Mouse (Mus musculus) heart, postnatal 0 days (tissue): ENCODE measurements around the gene Trat1. TPM values are rescaled to one million over a fixed set of nuclear protein-coding genes. Genes with fewer than 3 reads are reported as not detected.

ENCODE experiments used
- ATAC-seq: fragments of 200-750 bp; cut with Nextera tagmentation; 2 replicates; pipeline ENCODE4 v1.8.0; 2017; ENCODE audit warnings: low read depth, moderate number of reproducible peaks, moderate library complexity; ENCODE audit not compliant: insufficient read depth
- DNase-seq: peaks from one replicate; pipeline ENCODE4 v3.0.0-alpha.2; 2016; ENCODE audit warnings: low spot score
- H3K27ac ChIP-seq: fragments of 300-500 bp; sonication (generic); 2 replicates; pipeline ENCODE4 v1.5.1; 2014; ENCODE audit warnings: low read depth, mild to moderate bottlenecking
- H3K27me3 ChIP-seq: fragments of 300-500 bp; sonication (generic); 2 replicates; pipeline ENCODE4 v1.6.1; 2014; ENCODE audit warnings: low read length, mixed read lengths; ENCODE audit not compliant: control insufficient read depth, insufficient read depth
- H3K36me3 ChIP-seq: fragments of 300-500 bp; sonication (generic); replicated peaks from 2 replicates; pipeline ENCODE4 v1.6.1; 2014; ENCODE audit warnings: low read length, mixed read lengths; ENCODE audit not compliant: control insufficient read depth, insufficient read depth
- H3K4me1 ChIP-seq: fragments of 300-500 bp; sonication (generic); 2 replicates; pipeline ENCODE4 v1.6.1; 2014; ENCODE audit warnings: antibody characterized with exemption; ENCODE audit not compliant: control insufficient read depth, insufficient read depth
- H3K4me2 ChIP-seq: fragments of 300-500 bp; sonication (generic); 2 replicates; pipeline ENCODE4 v1.6.1; 2014; ENCODE audit warnings: low read depth, mild to moderate bottlenecking, low read length, moderate library complexity
- H3K4me3 ChIP-seq: fragments of 300-500 bp; sonication (generic); 2 replicates; pipeline ENCODE4 v1.5.1; 2014; ENCODE audit warnings: low read depth, low read length
- H3K9ac ChIP-seq: fragments of 300-500 bp; sonication (generic); replicated peaks from 2 replicates; pipeline ENCODE4 v1.6.1; 2014; ENCODE audit warnings: low read depth, low read length, mixed read lengths
- H3K9me3 ChIP-seq: fragments of 300-500 bp; sonication (generic); replicated peaks from 2 replicates; pipeline ENCODE4 v1.6.1; 2016; ENCODE audit warnings: low read length; ENCODE audit not compliant: control insufficient read depth
- CTCF ChIP-seq: IDR thresholded peaks from 2 replicates; pipeline ENCODE4 v1.5.1; 2016; ENCODE audit warnings: antibody characterized with exemption, control low read depth, low read depth
- EP300 ChIP-seq: IDR thresholded peaks from 2 replicates; pipeline ENCODE4 v1.6.1; 2016; ENCODE audit warnings: antibody characterized with exemption, low read depth
- WGBS: fragments of 180-500 bp; shearing (Covaris S2); extraction: QIAGEN DNeasy Blood & Tissue Kit; methylation state at CpG from one replicate; pipeline ENCODE4 v1.1.7; 2014; 5-methylcytosine and 5-hydroxymethylcytosine counted together
- polyA plus RNA-seq: library from polyadenylated mRNA; unstranded; fragments of >200 nt; fragmentation: Nextera tagmentation; extraction: Ambion mirVana; gene quantifications from 2 replicates; pipeline ENCODE4 v1.2.1, GENCODE M21; 2015
- total RNA-seq: library from RNA; depleted of rRNA; stranded (reverse); fragments of >200 nt; gene quantifications from 2 replicates; pipeline ENCODE4 v1.2.3, GENCODE M21; 2014; ENCODE audit warnings: low replicate concordance; rRNA removed

Trat1 gene
- total and polyA plus RNA-seq, 2 experiments from 2014 or later = not detected

DNA sequence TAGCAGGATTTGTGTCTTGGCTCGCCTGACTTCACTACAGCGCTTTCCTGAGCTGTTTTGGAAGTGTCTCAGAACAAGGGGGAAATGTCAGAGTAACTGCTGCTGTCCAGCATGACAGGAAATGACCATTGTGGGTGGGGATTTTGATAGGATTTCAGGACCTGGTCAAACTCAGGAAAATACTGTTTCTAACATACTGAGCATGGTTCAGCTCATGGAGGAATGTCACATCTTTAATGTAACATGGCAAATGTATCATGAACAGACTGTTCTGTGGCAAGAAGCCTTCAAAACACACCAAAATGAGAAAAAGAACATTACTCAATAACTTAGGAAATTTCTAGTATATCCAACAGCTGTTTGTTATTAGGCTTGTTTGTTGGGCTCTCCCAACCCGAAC is 52.1 kb downstream of the Trat1 start:
- no peak overlapping the region for H3K4me3 ChIP-seq
- no peak for DNase-seq
- no peak overlapping the region for H3K4me2 ChIP-seq
- TF ChIP-seq EP300 (no peak), CTCF (no peak)
- WGBS = 55% methylated on average over 3 of the region's 3 CpGs
- peaks cover 4% of the 10 kb centered on the region; the same call in 1 of the 2 replicates for H3K4me1 ChIP-seq
- no peak overlapping the region for H3K27ac ChIP-seq
- no peak for ATAC-seq
- H3K36me3 ChIP-seq = no peaks in the 10 kb centered on the region
- no peaks in the 10 kb centered on the region for H3K9me3 ChIP-seq
- H3K27me3 ChIP-seq = no peaks in the 10 kb centered on the region
- no peak overlapping the region for H3K9ac ChIP-seq

DNA sequence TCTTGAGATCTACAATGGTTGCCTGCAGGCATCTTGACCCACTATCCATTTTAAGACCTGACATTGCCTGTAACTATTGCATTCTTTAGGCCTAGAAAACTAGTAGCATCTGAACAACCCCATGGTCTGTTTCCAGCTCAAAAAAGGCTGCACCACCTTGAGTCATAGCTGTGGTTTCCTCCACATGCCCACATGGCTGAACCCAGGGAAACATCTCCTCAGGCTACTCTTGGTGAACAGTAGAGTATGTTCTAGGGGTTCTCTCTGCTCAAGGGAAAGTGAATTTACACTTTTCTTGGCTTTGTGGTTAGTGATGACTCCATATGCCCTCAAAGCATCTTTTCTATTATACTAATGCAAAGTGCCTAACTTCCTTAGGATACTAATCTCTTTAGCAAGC is 55.5 kb downstream of the Trat1 start:
- H3K9me3 ChIP-seq = no peaks in the 10 kb centered on the region
- no peaks in the 10 kb centered on the region for H3K27me3 ChIP-seq
- TF ChIP-seq CTCF (no peak), EP300 (no peak)
- H3K4me3 ChIP-seq = no peak overlapping the region
- ATAC-seq (no peak), DNase-seq (no peak)
- no peaks in the 10 kb centered on the region for H3K36me3 ChIP-seq
- H3K4me1 ChIP-seq = no peaks in the 10 kb centered on the region
- no peak overlapping the region for H3K4me2 ChIP-seq
- H3K27ac ChIP-seq = no peak overlapping the region
- H3K9ac ChIP-seq = no peak overlapping the region

DNA sequence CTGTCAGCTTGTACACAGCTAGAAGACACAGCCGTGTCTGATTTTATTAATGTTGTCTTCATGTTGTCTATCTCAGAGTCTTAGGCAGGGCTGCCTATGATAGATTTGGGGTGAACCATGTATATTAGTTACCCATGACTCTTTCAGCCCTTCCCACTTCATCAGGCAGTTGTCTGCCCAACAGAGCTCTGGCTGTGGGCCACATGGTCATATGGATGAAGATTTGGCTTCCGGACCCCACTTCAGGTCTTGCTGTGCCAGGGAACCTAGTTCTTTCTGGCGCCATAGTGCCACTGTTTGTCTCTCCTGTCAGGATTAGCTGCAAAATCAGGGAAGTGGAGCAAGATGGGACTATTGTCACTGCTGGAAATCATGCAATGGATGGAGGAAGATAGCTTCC is 69.9 kb downstream of the Trat1 start:
- Histone ChIP-seq H3K4me3 (no peak overlapping the region), H3K4me2 (no peak overlapping the region), H3K4me1 (no peaks in the 10 kb centered on the region), H3K9me3 (no peaks in the 10 kb centered on the region), H3K27me3 (no peaks in the 10 kb centered on the region), H3K36me3 (no peaks in the 10 kb centered on the region), H3K27ac (no peak overlapping the region), H3K9ac (no peak overlapping the region)
- 81% methylated on average over 3 of the region's 3 CpGs for WGBS
- DNase-seq (no peak), ATAC-seq (no peak)
- TF ChIP-seq EP300 (no peak), CTCF (no peak)

Other genes with a start within 250 kb of the Trat1 start
- gene Retnlb, start 44.8 kb upstream of the Trat1 start, total RNA-seq = not detected in 2 replicates
- gene Retnlb, start 44.8 kb upstream of the Trat1 start, polyA plus RNA-seq = not detected in 2 replicates
- not detected in 2 replicates for gene Retnla, start 70.5 kb upstream of the Trat1 start, total RNA-seq
- gene Retnla, start 70.5 kb upstream of the Trat1 start, polyA plus RNA-seq = 0.20 and 4.7 TPM in 2 replicates
- not detected in 2 replicates for gene Retnlg, start 100.6 kb upstream of the Trat1 start, total RNA-seq
- gene Retnlg, start 100.6 kb upstream of the Trat1 start, polyA plus RNA-seq = 1.8 and 3.0 TPM in 2 replicates
- 10.8 and 13.3 TPM in 2 replicates for gene Dzip3, start 222.1 kb upstream of the Trat1 start, total RNA-seq
- 4.3 and 5.3 TPM in 2 replicates for gene Dzip3, start 222.1 kb upstream of the Trat1 start, polyA plus RNA-seq
- 13.1 and 25.9 TPM in 2 replicates for gene Cip2a, start 222.2 kb upstream of the Trat1 start, total RNA-seq
- gene Cip2a, start 222.2 kb upstream of the Trat1 start, polyA plus RNA-seq = 5.7 and 6.9 TPM in 2 replicates